Mouse (Mus musculus) adrenal gland (tissue): ENCODE measurements at regions not wholly inside any gene's neighbourhood (a gene's known extent, or its start where the extent isn't known, plus 50 kb on each side); places are given as distances from the start of the nearest gene placed in this dataset.
"Not testable (repeated sequence)": the region's sequence is repeated elsewhere in the genome, so short reads cannot be mapped to it uniquely, and the experiment has no call there.

Experiments
- intact Hi-C: fragments of 180-260 bp; cut with DNase I; formaldehyde crosslinking; loops from one replicate; pipeline ENCODE4 v1.15.1; 2025

GRCm38 (mm10) chr16:86945058-86945457, 408.9 kb upstream of the N6amt1 start:
- intact Hi-C loops = no loop called here

- intact Hi-C loops = no loop called here
These were observed 419.0 kb upstream of the N6amt1 start for GRCm38 (mm10) chr16:86934989-86935388.

DNA sequence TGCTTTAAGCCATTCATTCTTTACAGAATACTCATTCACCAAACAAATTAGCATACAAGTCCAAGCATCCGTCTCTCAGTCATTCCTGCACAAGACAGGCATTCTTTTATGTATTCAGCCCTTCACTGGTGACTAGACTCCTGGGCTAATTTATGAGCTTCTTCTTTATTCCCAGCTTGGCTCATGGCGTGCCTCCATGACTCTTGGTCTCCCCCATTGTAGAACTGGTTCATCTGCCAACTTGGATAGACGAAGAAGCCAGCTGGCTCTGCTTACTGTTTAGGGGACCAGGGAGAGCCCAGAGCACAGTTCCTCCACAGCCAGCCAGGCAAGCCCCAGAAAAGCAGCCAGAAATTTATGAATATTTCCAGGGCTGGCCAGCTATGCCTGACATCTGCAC, 421.2 kb upstream of the N6amt1 start:
- intact Hi-C loops = no loop called here

- intact Hi-C loops = no loop called here
These were observed 455.8 kb upstream of the N6amt1 start for GRCm38 (mm10) chr16:86897967-86898710.

- intact Hi-C loops = no loop called here
These were observed 459.0 kb upstream of the N6amt1 start for GRCm38 (mm10) chr16:86894982-86895381.

DNA sequence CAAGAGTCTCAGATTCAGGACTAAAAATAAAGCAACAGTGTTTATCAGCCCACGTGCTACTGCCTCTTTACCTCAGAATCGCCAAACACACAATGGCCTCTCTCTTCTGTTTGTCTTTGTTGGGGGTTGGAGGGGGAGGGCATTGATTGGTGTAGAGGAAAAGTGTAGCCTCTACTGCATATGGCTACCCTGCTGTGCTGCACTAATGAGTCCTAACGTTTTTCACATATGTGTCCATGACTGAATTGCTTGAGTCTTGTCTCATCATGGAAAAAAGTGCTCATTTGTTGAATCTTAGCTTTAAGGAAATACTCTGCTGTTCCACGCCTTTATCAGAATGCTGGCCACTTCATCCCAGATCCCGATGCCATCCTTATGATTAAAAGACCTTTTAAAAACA, 459.7 kb upstream of the N6amt1 start:
- intact Hi-C loops = no loop called here

DNA sequence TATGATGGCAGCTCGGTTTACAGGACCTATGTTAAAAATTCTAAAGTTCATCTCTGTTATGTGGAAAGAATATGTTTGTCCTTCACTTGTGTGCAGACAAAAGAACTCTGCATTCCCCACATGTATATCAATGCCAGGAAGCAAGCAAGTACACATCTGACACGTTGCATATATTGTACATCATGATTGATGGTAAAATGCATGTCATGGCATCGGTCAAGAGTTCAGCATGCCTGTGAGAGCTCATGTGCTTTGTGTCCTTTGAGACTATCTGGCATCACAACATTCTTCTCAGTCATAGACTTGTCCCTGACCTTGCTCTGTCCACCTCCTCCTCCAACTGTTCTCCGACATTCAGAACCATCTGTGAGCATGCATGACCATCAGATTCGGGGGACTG, 465.6 kb upstream of the N6amt1 start:
- intact Hi-C loops = loop anchor here (10.0 kb wide), 1 partner anchor 584 kb away; no protein-coding TSS in a partner anchor

GRCm38 (mm10) chr16:86887605-86888004, 466.4 kb upstream of the N6amt1 start:
- intact Hi-C loops = loop anchor here (10.0 kb wide), 1 partner anchor 583 kb away; no protein-coding TSS in a partner anchor

DNA sequence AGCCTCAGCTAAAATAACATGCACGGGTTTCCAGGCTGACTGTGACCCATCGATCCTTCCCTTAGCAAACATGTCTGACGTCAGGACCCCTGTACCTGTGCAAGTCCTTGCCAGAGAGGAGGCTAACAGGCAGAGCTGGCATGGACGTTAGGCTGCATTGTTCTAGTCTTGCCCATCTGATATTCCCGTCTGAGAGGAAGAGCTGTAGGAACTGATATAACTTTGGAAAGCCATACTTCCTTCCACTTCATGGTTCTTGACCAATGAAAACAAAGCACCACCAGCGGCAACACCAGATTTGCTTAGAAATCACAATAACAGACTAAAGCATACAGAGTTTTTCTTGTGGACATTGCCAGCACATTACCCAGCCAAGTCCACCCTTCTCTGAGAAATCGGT, 470.1 kb upstream of the N6amt1 start:
- intact Hi-C loops = loop anchor here (2.0 to 10.0 kb wide), 5 partner anchors 237 to 1077 kb away; no protein-coding TSS in a partner anchor

GRCm38 (mm10) chr16:86882529-86882928, 471.5 kb upstream of the N6amt1 start:
- intact Hi-C loops = loop anchor here (2.0 to 10.0 kb wide), 5 partner anchors 235 to 1075 kb away; no protein-coding TSS in a partner anchor

DNA sequence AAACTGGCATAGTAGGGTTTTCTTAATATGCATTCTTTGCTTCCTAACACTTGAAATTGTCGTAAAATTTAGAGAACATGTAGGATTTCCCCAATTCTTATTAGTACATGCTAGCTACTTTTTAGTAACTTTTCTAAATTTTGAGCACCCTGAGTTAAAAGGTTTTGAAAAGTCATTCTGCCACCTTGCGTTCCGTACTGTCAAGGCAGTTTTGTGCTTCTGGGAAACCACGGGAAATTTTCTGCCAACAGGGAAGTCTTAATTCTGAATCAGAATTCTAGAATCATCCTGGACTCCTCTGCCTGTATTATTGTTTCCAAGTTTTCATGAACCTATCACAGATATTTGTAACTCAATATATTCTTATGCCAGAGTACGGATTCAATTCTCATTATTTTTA, 472.4 kb upstream of the N6amt1 start:
- intact Hi-C loops = loop anchor here (5.0 to 10.0 kb wide), 4 partner anchors 234 to 1074 kb away; no protein-coding TSS in a partner anchor

- intact Hi-C loops = no loop called here
These were observed 493.2 kb upstream of the N6amt1 start for GRCm38 (mm10) chr16:86860828-86861227.

GRCm38 (mm10) chr16:86855891-86856290, 498.1 kb upstream of the N6amt1 start:
- intact Hi-C loops = no loop called here

- intact Hi-C loops = no loop called here
These were observed 498.7 kb upstream of the N6amt1 start for GRCm38 (mm10) chr16:86855312-86855711.

DNA sequence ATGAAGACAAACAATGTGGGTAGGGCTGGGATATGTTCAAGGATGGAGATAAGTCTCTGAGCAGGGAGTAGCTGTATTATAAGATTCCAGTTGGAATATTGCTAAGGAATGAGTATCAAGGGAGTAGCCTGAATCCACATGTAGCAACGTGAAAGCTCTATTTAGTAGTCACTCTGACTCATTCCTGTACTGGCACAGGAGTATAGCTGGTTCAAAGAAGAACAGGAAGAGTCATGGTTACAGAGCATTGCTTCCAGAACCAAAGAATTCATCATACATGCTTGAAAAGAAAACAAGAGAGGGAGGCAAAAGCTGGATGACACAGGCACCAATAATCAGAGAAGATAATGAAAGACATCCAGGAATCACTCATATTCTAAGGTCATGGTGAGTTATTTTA, 500.6 kb upstream of the N6amt1 start:
- intact Hi-C loops = no loop called here

GRCm38 (mm10) chr16:86838457-86839337, 515.3 kb upstream of the N6amt1 start:
- intact Hi-C loops = no loop called here

DNA sequence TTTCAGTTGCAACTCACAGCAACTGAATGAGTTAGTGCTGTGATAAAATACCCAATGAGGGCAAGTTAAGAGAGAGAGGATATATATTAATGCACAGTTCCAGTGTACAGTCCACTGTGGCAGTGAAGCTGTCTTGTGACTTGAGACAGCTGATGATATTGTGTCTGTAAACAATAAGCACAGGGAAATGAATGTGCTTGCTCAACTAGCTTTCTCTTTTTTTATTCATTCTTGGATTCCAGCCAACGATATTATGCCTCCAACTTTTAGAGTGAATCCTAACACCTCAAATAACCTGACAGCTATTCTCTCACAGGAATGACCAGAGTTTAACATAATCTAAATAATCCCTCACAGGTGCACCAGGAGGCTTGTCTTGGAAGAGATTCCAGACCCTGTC, 526.3 kb upstream of the N6amt1 start:
- intact Hi-C loops = no loop called here

DNA sequence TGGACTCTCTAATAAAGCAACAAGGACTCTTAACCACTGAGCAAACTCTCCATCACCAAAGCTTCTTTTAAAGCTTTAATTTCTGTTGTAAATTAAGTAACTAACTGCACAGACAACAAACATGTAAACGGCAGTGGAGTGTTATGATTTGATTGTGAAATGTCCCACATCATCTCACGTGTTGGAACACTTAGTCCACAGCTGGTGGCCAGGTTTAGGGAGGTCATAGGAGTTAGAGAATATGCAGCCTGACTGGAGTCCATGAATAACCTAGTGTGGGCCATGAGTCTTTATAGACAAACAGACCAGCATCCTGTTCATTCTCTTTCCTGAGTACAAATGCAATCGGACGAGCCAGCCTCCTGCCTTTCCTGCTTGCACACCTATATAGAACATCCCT, 527.3 kb upstream of the N6amt1 start:
- intact Hi-C loops = no loop called here

DNA sequence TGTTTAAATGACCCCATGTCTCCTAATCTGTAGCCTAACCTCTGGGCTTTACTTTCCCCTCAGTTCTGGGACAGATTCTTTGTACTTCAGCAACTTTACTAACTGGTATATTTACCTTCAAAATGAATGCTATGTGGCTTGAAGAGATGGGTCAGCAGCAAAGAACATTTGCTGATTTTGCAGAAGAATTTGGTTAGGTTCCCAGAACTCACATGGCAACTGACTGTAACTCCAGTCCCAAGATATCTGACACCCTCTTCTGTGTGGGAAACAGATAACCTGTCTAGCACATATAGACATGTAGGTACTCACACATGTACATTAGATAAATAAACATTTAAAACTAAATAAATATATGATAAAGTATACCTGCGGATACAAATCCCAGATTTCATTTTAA, 530.5 kb upstream of the N6amt1 start:
- intact Hi-C loops = no loop called here

DNA sequence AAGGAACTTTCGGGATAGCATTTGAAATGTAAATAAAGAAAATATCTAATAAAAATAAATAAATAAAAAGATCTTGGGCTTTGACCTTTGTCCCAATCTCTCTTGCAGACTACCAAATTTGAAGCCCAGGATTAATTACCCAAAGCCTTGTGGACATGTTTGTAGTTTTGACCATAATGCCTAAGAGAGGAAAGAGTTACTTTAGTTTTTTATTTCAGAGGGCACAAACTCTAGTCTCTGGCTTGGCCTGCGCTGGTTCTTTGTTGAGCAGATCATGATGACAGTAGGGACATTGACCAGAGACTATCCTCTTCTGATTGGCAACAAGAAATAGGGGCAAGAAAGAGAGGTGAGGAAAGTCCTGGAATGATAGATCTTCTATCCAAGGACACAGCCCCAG, 532.4 kb upstream of the N6amt1 start:
- intact Hi-C loops = no loop called here

DNA sequence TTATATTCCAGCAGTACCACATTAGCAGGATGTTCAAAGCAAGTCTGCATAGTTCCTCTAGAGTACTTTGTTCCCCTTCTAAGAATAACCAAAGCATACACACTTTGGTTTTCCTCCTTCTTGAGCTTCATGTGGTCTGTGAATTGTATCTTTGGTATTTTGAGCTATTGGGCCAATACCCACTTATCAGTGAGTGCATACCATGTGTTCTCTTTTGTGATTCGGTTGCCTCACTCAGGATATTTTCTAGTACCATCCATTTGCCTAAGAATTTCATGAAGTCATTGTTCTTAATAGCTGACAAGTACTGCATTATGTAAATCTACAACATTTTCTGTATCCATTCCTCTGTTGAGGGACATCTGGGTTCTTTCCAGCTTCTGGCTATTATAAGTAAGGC, 535.3 kb upstream of the N6amt1 start:
- intact Hi-C loops = not testable (repeated sequence)
